Mouse (Mus musculus) fibroblast of lung, adult 2 months (primary cell): ENCODE data around the gene Ndufb4.
A peak's percentile ranks its signal among the peaks of the same experiment; 100 is the strongest.
"Not testable (repeated sequence)": the region's sequence is repeated elsewhere in the genome, so short reads cannot be mapped to it uniquely, and the experiment has no call there.

ENCODE experiments used
- DNase-seq: peaks from one replicate; pipeline ENCODE4 v3.0.0-alpha.2; 2011; ENCODE audit warnings: low read depth

Ndufb4 gene

GRCm38 (mm10) chr16:37677586-37677985, 23.3 kb upstream of the Ndufb4 start:
- no peak for DNase-seq

- no peak for DNase-seq
These were observed 22.4 kb upstream of the Ndufb4 start for GRCm38 (mm10) chr16:37676677-37677072.

- no peak for DNase-seq
These were observed 21.9 kb upstream of the Ndufb4 start for GRCm38 (mm10) chr16:37676024-37676676.

DNA sequence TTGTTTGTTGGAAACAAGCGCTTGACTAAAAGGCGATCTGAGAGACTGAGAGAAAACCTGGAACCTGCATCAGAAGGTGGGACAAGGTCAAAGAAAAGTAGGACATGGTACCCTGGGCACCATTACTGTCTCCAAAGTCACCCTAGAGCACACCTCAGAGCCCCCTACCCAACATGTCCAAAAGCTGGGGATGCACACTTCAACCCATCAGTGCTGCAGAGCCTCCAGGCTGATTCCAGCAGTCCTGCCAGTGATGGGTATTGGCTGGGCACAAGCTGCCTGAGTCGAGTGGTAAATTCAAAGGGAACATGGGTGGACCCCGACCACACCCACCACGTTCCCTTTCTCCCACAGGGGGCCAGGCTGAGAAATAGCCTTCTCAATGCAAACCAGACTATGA, 21.1 kb upstream of the Ndufb4 start:
- no peak for DNase-seq

- DNase-seq = no peak
These were observed 16.5 kb upstream of the Ndufb4 start for GRCm38 (mm10) chr16:37670666-37671283.

- DNase-seq = no peak
These were observed 11.2 kb upstream of the Ndufb4 start for GRCm38 (mm10) chr16:37665394-37665935.

DNA sequence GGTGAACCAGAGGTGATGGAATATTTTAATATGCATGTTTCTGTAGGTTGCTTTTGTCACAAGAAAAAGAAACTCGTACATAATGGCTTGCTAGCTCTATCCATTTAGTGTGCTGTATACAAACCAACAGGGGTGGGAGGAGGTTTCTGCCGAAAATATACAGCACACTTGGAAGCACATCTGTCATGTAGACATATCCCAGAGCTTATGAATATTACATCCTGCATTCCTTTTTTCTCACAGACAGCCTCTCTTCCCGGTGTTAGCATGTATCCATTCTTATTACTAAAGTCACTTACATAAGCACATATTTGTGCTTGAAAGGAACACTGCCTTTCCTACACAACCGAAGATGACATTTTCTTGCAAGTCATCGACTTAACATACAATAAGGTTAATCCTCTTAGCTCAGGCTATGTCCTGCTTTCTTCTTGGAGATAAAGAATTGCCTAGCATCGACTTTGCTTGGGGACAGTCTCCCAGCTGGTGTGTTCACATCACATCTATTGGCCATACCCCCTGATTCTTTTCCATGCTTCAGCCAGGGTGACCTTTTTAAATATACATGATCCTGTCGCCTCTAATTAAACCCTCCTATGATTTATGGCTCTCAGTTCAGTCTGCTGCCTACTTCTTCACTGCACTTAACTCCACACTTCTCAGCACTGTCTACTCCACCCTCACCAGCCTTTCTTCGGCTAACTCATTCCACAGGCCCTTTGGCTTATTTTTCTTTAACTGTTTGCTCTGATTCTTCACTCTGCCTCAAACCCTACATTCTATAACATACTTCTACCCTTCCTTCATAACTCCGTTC, 9.6 kb upstream of the Ndufb4 start:
- no peak for DNase-seq

DNA sequence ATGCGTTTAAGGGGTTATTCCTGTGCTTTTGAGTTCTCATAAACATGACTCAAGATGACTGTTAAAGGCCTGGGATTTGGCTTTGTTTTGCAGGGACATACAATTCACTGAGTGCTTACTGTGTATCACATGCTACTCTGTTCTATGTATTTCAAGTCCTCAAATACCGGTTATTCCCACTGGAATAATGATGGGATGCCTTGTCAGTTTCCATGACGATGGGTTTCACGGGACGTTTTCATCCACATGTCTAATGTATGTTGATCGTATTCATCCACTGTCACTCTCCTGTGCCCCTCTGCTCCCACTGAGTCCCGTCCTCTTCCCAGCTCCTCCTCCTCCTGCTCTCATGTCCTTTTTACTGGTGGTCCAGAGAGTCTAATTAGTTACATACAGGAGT, 2.5 kb upstream of the Ndufb4 start:
- no peak for DNase-seq

DNA sequence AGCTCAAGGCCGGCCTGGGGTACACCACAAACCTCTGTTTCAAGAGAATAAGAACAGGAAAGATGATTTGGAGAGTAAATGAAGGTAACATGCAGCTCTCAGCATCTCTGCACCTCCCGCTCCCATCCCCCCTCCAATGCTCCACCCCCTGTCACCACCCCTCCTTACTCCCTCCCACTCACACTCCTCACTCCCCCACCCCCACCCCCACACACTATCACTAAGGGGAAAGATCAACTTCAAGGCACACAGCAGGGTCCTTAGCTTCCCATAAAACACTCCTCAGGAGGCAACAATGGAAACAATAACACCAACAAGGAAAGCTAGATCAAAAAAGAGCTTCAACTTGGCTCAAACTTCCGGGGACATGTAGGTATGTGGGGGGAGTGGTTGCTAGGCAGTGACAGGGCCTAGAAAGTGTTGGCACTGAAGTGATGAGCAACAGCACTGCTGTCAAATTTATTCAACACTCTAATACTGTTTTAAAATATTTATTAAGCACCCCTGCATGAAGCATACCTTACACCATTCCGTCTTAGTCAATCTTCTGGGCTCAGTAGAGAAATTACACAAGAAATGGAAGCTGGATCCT, 1.6 kb upstream of the Ndufb4 start:
- DNase-seq = no peak

- DNase-seq = no peak
These were observed 690 bp upstream of the Ndufb4 start for GRCm38 (mm10) chr16:37654831-37655455.

DNA sequence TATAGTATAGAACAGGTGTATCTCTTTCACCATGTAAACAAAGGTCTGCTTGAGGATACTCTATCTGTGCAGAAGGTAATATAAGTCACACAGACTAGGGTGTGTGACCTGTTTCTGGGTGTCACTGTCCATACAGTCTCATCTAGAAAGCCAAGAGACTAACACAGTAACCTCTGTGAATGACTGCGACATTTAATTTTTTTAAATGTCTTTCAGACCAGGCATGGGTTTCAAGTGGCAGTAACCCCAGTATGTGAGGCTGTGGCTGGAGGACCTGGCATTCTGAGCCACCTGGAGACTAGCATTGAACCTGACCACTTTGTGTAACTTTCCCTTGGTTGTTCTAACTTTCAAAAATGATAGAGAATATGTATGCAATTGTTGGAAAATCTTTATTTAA, 1.2 kb downstream of the Ndufb4 start:
- no peak for DNase-seq

- no peak for DNase-seq
These were observed 1.6 kb downstream of the Ndufb4 start for GRCm38 (mm10) chr16:37652654-37653053.

- DNase-seq = no peak
These were observed 2.8 kb downstream of the Ndufb4 start for GRCm38 (mm10) chr16:37651467-37651866.

GRCm38 (mm10) chr16:37649068-37649467, 5.2 kb downstream of the Ndufb4 start:
- DNase-seq = no peak

GRCm38 (mm10) chr16:37647936-37648335, 6.3 kb downstream of the Ndufb4 start:
- no peak for DNase-seq

DNA sequence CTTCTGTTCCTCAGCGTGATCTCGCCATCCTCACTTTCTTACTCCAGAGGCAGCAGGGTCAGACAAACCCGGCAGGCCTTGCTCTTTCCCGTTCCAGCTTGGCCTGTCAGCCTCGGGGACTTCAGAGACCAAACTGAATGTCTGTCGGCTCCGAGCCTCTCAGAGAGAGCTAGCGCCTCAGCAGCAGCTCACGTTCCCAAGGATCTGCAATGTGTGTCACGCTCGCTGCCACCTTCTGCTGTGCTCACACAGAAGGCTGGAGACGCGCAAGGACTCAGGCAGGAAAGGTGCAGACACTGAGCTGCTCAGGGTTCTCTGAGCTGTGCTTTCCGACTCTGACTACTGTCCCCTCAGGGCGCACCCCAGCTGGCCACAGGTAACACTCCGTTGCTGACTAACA, 7.2 kb downstream of the Ndufb4 start:
- no peak for DNase-seq

GRCm38 (mm10) chr16:37645799-37646198, 8.5 kb downstream of the Ndufb4 start:
- no peak for DNase-seq

DNA sequence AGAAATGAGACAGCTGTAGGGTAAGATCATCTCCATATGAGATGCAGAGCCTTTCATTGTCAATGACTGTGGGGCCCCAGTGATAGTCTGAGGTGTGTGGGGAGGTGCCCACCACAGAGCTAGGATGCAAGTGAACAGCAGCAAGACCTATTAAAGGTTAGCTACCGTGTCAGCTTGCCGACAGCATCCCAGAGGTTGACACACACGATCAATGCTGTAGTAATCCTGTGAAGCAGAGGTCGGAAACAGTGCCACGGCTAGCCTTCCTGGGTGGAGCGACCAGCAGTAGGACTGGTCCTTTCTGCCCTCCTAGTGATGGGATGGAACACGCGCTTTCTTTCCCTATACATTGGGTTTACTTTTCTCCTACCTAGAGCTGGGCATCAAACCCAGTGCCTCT, 9.0 kb downstream of the Ndufb4 start:
- DNase-seq = no peak

DNA sequence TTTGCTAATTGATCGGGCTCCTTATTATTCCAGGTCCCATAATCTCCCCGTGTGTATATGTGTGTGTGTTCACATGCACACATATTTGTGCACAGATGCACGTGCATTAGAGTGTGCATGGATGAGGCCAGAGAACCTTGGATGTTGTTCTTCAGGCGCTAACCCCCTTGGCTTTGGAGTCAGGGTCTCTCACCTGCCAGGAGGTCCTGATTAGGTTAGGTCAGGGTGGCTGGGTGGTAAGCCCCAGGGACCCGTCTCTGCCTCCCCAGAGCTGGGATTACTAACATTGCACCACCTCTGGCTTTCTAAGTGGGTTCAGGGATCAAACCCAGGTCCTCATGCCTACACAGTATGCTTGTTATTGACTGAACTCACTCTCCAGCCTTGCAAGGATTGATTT, 9.8 kb downstream of the Ndufb4 start:
- DNase-seq = no peak

- not testable (repeated sequence) for DNase-seq
These were observed 13.7 kb downstream of the Ndufb4 start for GRCm38 (mm10) chr16:37640522-37640921.

GRCm38 (mm10) chr16:37637802-37638201, 16.5 kb downstream of the Ndufb4 start:
- no peak for DNase-seq

GRCm38 (mm10) chr16:37636107-37636506, 18.1 kb downstream of the Ndufb4 start:
- DNase-seq = peak; percentile 63
